Mouse (Mus musculus) lung, adult 2 months (tissue): ENCODE results near the gene Ddn.

Experiments
- CTCF ChIP-seq: fragments of 200-500 bp; IDR thresholded peaks from 2 replicates; pipeline ENCODE4 v1.5.1; 2011; ENCODE audit warnings: mild to moderate bottlenecking, low read length, control low read depth; ENCODE audit not compliant: insufficient read depth
- POLR2A ChIP-seq: fragments of 200-500 bp; IDR thresholded peaks from 2 replicates; pipeline ENCODE4 v1.6.1; 2011; ENCODE audit warnings: low read depth, mild to moderate bottlenecking, control low read depth, low read length, borderline replicate concordance; ENCODE audit errors: extremely low read depth

DNA sequence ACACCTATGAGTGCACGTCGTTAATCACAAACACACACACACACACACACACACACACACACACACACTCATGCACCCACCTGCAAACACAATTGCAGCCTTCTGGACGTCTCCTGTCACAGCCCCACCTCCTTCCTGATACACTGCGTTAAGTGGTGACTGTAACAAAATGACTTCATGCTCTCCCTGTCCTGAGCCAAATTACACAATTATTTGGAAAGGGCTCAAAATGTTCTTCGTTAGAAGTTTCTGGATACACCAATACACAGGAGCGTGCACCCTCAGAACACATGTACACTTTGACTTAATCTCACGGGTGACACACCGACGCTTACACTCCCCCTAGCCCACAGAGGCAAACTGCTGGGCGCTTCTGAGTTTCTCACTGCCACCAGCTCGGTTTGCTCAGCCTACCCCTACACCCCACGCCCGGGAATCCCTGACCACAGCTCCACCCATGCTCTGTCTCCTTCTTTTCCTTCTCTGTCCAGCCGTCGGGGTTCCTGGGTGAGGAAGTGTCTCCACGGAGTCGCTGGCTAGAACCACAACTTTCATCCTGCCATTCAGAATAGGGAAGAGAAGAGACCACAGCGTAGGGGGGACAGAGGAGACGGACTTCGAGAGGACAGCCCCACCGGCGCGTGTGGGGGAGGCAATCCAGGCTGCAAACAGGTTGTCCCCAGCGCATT is 20.2 kb downstream of the Ddn start:
- TF ChIP-seq POLR2A (no peak), CTCF (no peak)
